Mouse (Mus musculus): Measurements from ENCODE around the gene Trim23. TPM values are rescaled to one million over a fixed set of nuclear protein-coding genes. Genes with fewer than 3 reads are reported as not detected.
"Not testable (repeated sequence)": the region's sequence is repeated elsewhere in the genome, so short reads cannot be mapped to it uniquely, and the experiment has no call there.

Trim23 gene
- polyA plus RNA-seq, 1 experiment: 0.13 TPM

GRCm38 (mm10) chr13:104171711-104172110 lies 6.9 kb upstream of the Trim23 start:
- no peak overlapping the region for H3K4me3 ChIP-seq (replicated peaks)
- peaks cover 54% of the 10 kb centered on the region for H3K36me3 ChIP-seq (ENCODE audit: control insufficient read depth)
- H3K9me3 ChIP-seq (ENCODE audit: control insufficient read depth, low read length): no peaks in the 10 kb centered on the region
- H3K27me3 ChIP-seq (ENCODE audit: control insufficient read depth): no peaks in the 10 kb centered on the region
- H3K4me1 ChIP-seq (ENCODE audit: control insufficient read depth): peaks cover 23% of the 10 kb centered on the region
- no peak for TF ChIP-seq GATA1 (IDR thresholded peaks at IDR 0.05; ENCODE audit: low read length)
- TF ChIP-seq TAL1 (IDR thresholded peaks at IDR 0.05; ENCODE audit: low read length): no peak

GRCm38 (mm10) chr13:104172498-104172897 lies 6.1 kb upstream of the Trim23 start:
- Histone ChIP-seq H3K4me3 (replicated peaks) (no peak overlapping the region), H3K36me3 (ENCODE audit: control insufficient read depth) (peaks cover 46% of the 10 kb centered on the region), H3K27me3 (ENCODE audit: control insufficient read depth) (no peaks in the 10 kb centered on the region), H3K4me1 (ENCODE audit: control insufficient read depth) (peaks cover 29% of the 10 kb centered on the region), H3K9me3 (ENCODE audit: control insufficient read depth, low read length) (no peaks in the 10 kb centered on the region)
- no peak for TF ChIP-seq TAL1 (IDR thresholded peaks at IDR 0.05; ENCODE audit: low read length)
- TF ChIP-seq GATA1 (IDR thresholded peaks at IDR 0.05; ENCODE audit: low read length): no peak

GRCm38 (mm10) chr13:104176874-104177273 lies 1.7 kb upstream of the Trim23 start:
- H3K4me3 ChIP-seq (replicated peaks): peak overlapping the region; percentile 74
- TF ChIP-seq TAL1 (IDR thresholded peaks at IDR 0.05; ENCODE audit: low read length) (no peak), GATA1 (IDR thresholded peaks at IDR 0.05; ENCODE audit: low read length) (peak; percentile 60)
- H3K9me3 ChIP-seq (ENCODE audit: control insufficient read depth, low read length): no peaks in the 10 kb centered on the region
- peaks cover 33% of the 10 kb centered on the region for H3K36me3 ChIP-seq (ENCODE audit: control insufficient read depth)
- no peaks in the 10 kb centered on the region for H3K27me3 ChIP-seq (ENCODE audit: control insufficient read depth)
- peaks cover 39% of the 10 kb centered on the region for H3K4me1 ChIP-seq (ENCODE audit: control insufficient read depth)

- TF ChIP-seq GATA1 (IDR thresholded peaks at IDR 0.05; ENCODE audit: low read length): peak; percentile 30; the same call in 1 of the 2 replicates
- TF ChIP-seq TAL1 (IDR thresholded peaks at IDR 0.05; ENCODE audit: low read length): no peak
- no peaks in the 10 kb centered on the region for H3K27me3 ChIP-seq (ENCODE audit: control insufficient read depth)
- H3K4me1 ChIP-seq (ENCODE audit: control insufficient read depth): peaks cover 34% of the 10 kb centered on the region
- H3K4me3 ChIP-seq (replicated peaks): peak within 1 kb of the TSS; percentile 74
- H3K36me3 ChIP-seq (ENCODE audit: control insufficient read depth): peaks cover 43% of the 10 kb centered on the region
- no peaks in the 10 kb centered on the region for H3K9me3 ChIP-seq (ENCODE audit: control insufficient read depth, low read length)
These were observed 574 bp upstream of the Trim23 start, which contains the start of gene Trappc13 for GRCm38 (mm10) chr13:104177796-104178649. Gene Trappc13, minus strand, starts transcription at chr13:104178469.

GRCm38 (mm10) chr13:104179176-104179888 lies 735 bp downstream of the Trim23 start:
- H3K9me3 ChIP-seq (ENCODE audit: control insufficient read depth, low read length): no peaks in the 10 kb centered on the region
- no peaks in the 10 kb centered on the region for H3K27me3 ChIP-seq (ENCODE audit: control insufficient read depth)
- peaks cover 32% of the 10 kb centered on the region for H3K4me1 ChIP-seq (ENCODE audit: control insufficient read depth)
- peak overlapping the region; percentile 74 for H3K4me3 ChIP-seq (replicated peaks)
- H3K36me3 ChIP-seq (ENCODE audit: control insufficient read depth): peaks cover 51% of the 10 kb centered on the region
- TF ChIP-seq TAL1 (IDR thresholded peaks at IDR 0.05; ENCODE audit: low read length) (peak; percentile 59; the same call in 2 of the 3 replicates), GATA1 (IDR thresholded peaks at IDR 0.05; ENCODE audit: low read length) (peak; percentile 76)

- H3K36me3 ChIP-seq (ENCODE audit: control insufficient read depth): peaks cover 88% of the 10 kb centered on the region
- no peak overlapping the region for H3K4me3 ChIP-seq (replicated peaks)
- no peaks in the 10 kb centered on the region for H3K27me3 ChIP-seq (ENCODE audit: control insufficient read depth)
- H3K4me1 ChIP-seq (ENCODE audit: control insufficient read depth): no peaks in the 10 kb centered on the region
- TF ChIP-seq TAL1 (IDR thresholded peaks at IDR 0.05; ENCODE audit: low read length) (no peak), GATA1 (IDR thresholded peaks at IDR 0.05; ENCODE audit: low read length) (no peak)
- H3K9me3 ChIP-seq (ENCODE audit: control insufficient read depth, low read length): no peaks in the 10 kb centered on the region
These were observed 8.8 kb downstream of the Trim23 start for GRCm38 (mm10) chr13:104187357-104187756.

GRCm38 (mm10) chr13:104195891-104196290 lies 17.3 kb downstream of the Trim23 start:
- not testable (repeated sequence) for H3K4me1 ChIP-seq (ENCODE audit: control insufficient read depth); H3K9me3 ChIP-seq (ENCODE audit: control insufficient read depth, low read length); H3K27me3 ChIP-seq (ENCODE audit: control insufficient read depth); H3K4me3 ChIP-seq (replicated peaks)
- H3K36me3 ChIP-seq (ENCODE audit: control insufficient read depth): peaks cover 75% of the 10 kb centered on the region

- Histone ChIP-seq H3K4me1 (ENCODE audit: control insufficient read depth) (no peaks in the 10 kb centered on the region), H3K27me3 (ENCODE audit: control insufficient read depth) (no peaks in the 10 kb centered on the region), H3K4me3 (replicated peaks) (no peak overlapping the region), H3K9me3 (ENCODE audit: control insufficient read depth, low read length) (no peaks in the 10 kb centered on the region), H3K36me3 (ENCODE audit: control insufficient read depth) (peaks cover 86% of the 10 kb centered on the region)
- no peak for TF ChIP-seq GATA1 (IDR thresholded peaks at IDR 0.05; ENCODE audit: low read length)
- TF ChIP-seq TAL1 (IDR thresholded peaks at IDR 0.05; ENCODE audit: low read length): no peak
These were observed 25.7 kb downstream of the Trim23 start for GRCm38 (mm10) chr13:104204313-104204712.

GRCm38 (mm10) chr13:104227478-104227877 lies 48.9 kb downstream of the Trim23 start:
- Histone ChIP-seq H3K4me1 (ENCODE audit: control insufficient read depth) (peaks cover 29% of the 10 kb centered on the region), H3K4me3 (replicated peaks) (peak overlapping the region; percentile 96), H3K9me3 (ENCODE audit: control insufficient read depth, low read length) (no peaks in the 10 kb centered on the region), H3K27me3 (ENCODE audit: control insufficient read depth) (no peaks in the 10 kb centered on the region), H3K36me3 (ENCODE audit: control insufficient read depth) (peaks cover 56% of the 10 kb centered on the region)
- no peak for TF ChIP-seq GATA1 (IDR thresholded peaks at IDR 0.05; ENCODE audit: low read length)
- no peak for TF ChIP-seq TAL1 (IDR thresholded peaks at IDR 0.05; ENCODE audit: low read length)
